Mouse (Mus musculus): ENCODE measurements around the gene Olfr521. TPM values are rescaled to one million over a fixed set of nuclear protein-coding genes. Genes with fewer than 3 reads are reported as not detected.
"Not testable (repeated sequence)": the region's sequence is repeated elsewhere in the genome, so short reads cannot be mapped to it uniquely, and the experiment has no call there.

Gene Olfr521
- not detected in 2 replicates for polyA plus RNA-seq (2014; fragmentation: Nextera tagmentation; extraction: Ambion mirVana)

GRCm38 (mm10) chr7:99763207-99763606, at the start of gene Olfr521:
Gene Olfr521, plus strand, starts transcription at chr7:99763507.
- Histone ChIP-seq H3K36me3 (ENCODE audit: control insufficient read depth, insufficient read depth, low read length) (no peaks in the 10 kb centered on the region), H3K4me1 (ENCODE audit: control insufficient read depth, insufficient read depth, low read length) (no peaks in the 10 kb centered on the region), H3K4me3 (ENCODE audit: low read depth, low read length) (no peak within 1 kb of the TSS), H3K9me3 (ENCODE audit: control insufficient read depth, low read depth, low read length) (peaks cover 18% of the 10 kb centered on the region), H3K4me2 (replicated peaks; ENCODE audit: low read depth, low read length) (no peak within 1 kb of the TSS), H3K9ac (replicated peaks; ENCODE audit: low read depth, low read length) (no peak within 1 kb of the TSS), H3K27ac (ENCODE audit: low read length) (no peak within 1 kb of the TSS), H3K27me3 (ENCODE audit: control insufficient read depth, insufficient read depth, low read length) (no peaks in the 10 kb centered on the region)
- 85% methylated on average over 2 of the region's 2 CpGs for WGBS
- no peak for ATAC-seq (ENCODE audit: insufficient number of reproducible peaks, insufficient read depth, low FRiP score, low read depth)

GRCm38 (mm10) chr7:99716536-99716935, 46.8 kb upstream of the Olfr521 start:
- Histone ChIP-seq H3K9ac (replicated peaks; ENCODE audit: low read depth, low read length) (no peak overlapping the region), H3K27ac (ENCODE audit: low read length) (no peak overlapping the region), H3K4me3 (ENCODE audit: low read depth, low read length) (no peak overlapping the region), H3K36me3 (ENCODE audit: control insufficient read depth, insufficient read depth, low read length) (no peaks in the 10 kb centered on the region), H3K9me3 (ENCODE audit: control insufficient read depth, low read depth, low read length) (no peaks in the 10 kb centered on the region), H3K27me3 (ENCODE audit: control insufficient read depth, insufficient read depth, low read length) (no peaks in the 10 kb centered on the region), H3K4me2 (replicated peaks; ENCODE audit: low read depth, low read length) (no peak overlapping the region), H3K4me1 (ENCODE audit: control insufficient read depth, insufficient read depth, low read length) (no peaks in the 10 kb centered on the region)
- 87% methylated on average over 2 of the region's 2 CpGs for WGBS
- ATAC-seq (ENCODE audit: insufficient number of reproducible peaks, insufficient read depth, low FRiP score, low read depth) = no peak

- H3K4me3 ChIP-seq (ENCODE audit: low read depth, low read length) = no peak within 1 kb of the TSS
- H3K4me1 ChIP-seq (ENCODE audit: control insufficient read depth, insufficient read depth, low read length) = no peaks in the 10 kb centered on the region
- no peaks in the 10 kb centered on the region for H3K27me3 ChIP-seq (ENCODE audit: control insufficient read depth, insufficient read depth, low read length)
- no peak for ATAC-seq (ENCODE audit: insufficient number of reproducible peaks, insufficient read depth, low FRiP score, low read depth)
- no peak within 1 kb of the TSS for H3K4me2 ChIP-seq (replicated peaks; ENCODE audit: low read depth, low read length)
- no peaks in the 10 kb centered on the region for H3K36me3 ChIP-seq (ENCODE audit: control insufficient read depth, insufficient read depth, low read length)
- H3K27ac ChIP-seq (ENCODE audit: low read length) = no peak within 1 kb of the TSS
- no peak within 1 kb of the TSS for H3K9ac ChIP-seq (replicated peaks; ENCODE audit: low read depth, low read length)
- H3K9me3 ChIP-seq (ENCODE audit: control insufficient read depth, low read depth, low read length) = no peaks in the 10 kb centered on the region
- 100% methylated on average over 2 of the region's 2 CpGs for WGBS
Observed at GRCm38 (mm10) chr7:99729973-99730372, 33.3 kb upstream of the Olfr521 start, which contains the start of gene Olfr520. Gene Olfr520, plus strand, starts transcription at chr7:99730273.

DNA sequence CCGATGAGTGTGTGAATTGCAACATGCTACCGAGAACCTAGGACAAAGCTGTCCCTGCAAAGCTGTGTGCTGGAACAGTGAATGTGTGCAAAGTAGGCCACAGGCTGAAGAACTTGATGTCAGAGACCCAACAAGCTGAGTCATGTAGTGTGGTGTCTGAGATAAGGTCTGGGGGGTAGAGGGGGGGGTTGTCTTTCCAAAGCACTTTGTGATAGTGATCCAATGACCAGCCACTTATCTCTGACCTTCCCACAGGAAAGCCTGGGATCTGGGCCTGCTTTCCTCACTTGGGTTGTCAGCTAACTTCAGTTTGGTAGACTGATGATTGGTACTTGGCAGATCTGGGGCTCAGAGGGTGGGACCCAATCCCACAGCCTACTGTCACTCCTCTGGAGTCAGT, 28.7 kb upstream of the Olfr521 start:
- ATAC-seq (ENCODE audit: insufficient number of reproducible peaks, insufficient read depth, low FRiP score, low read depth) = no peak
- Histone ChIP-seq H3K36me3 (ENCODE audit: control insufficient read depth, insufficient read depth, low read length) (no peaks in the 10 kb centered on the region), H3K4me1 (ENCODE audit: control insufficient read depth, insufficient read depth, low read length) (no peaks in the 10 kb centered on the region), H3K4me2 (replicated peaks; ENCODE audit: low read depth, low read length) (no peak overlapping the region), H3K9me3 (ENCODE audit: control insufficient read depth, low read depth, low read length) (no peaks in the 10 kb centered on the region), H3K27me3 (ENCODE audit: control insufficient read depth, insufficient read depth, low read length) (no peaks in the 10 kb centered on the region), H3K9ac (replicated peaks; ENCODE audit: low read depth, low read length) (no peak overlapping the region), H3K27ac (ENCODE audit: low read length) (no peak overlapping the region), H3K4me3 (ENCODE audit: low read depth, low read length) (no peak overlapping the region)
- 88% methylated on average over 2 of the region's 2 CpGs for WGBS

- not testable (repeated sequence) for H3K4me3 ChIP-seq (ENCODE audit: low read depth, low read length); H3K4me1 ChIP-seq (ENCODE audit: control insufficient read depth, insufficient read depth, low read length); H3K4me2 ChIP-seq (replicated peaks; ENCODE audit: low read depth, low read length); ATAC-seq (ENCODE audit: insufficient number of reproducible peaks, insufficient read depth, low FRiP score, low read depth); H3K9me3 ChIP-seq (ENCODE audit: control insufficient read depth, low read depth, low read length); H3K36me3 ChIP-seq (ENCODE audit: control insufficient read depth, insufficient read depth, low read length); H3K27me3 ChIP-seq (ENCODE audit: control insufficient read depth, insufficient read depth, low read length); H3K9ac ChIP-seq (replicated peaks; ENCODE audit: low read depth, low read length); H3K27ac ChIP-seq (ENCODE audit: low read length)
- 92% methylated on average over 9 of the region's 9 CpGs for WGBS
Observed at GRCm38 (mm10) chr7:99735491-99735890, 27.8 kb upstream of the Olfr521 start.

DNA sequence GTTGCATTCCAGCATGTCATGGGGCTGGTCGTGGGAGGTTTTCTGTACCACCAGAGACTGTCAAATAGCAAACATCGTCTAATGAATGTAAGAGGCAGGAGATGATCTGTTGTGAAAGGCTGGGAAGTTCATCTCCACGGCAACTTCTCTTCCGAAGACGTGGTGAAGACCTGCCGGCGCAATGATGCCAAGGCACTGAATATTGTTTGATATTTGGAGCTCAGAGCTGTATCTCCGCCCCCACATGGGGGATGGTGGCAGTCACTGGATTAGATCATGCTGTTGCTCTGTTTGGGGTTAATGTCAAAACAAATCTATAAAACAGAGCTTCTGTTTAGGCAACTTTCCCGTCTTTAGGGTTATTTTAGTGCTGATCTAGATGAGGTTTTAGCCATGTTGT, 24.0 kb upstream of the Olfr521 start:
- no peak overlapping the region for H3K4me3 ChIP-seq (ENCODE audit: low read depth, low read length)
- no peak for ATAC-seq (ENCODE audit: insufficient number of reproducible peaks, insufficient read depth, low FRiP score, low read depth)
- H3K9me3 ChIP-seq (ENCODE audit: control insufficient read depth, low read depth, low read length) = no peaks in the 10 kb centered on the region
- H3K4me2 ChIP-seq (replicated peaks; ENCODE audit: low read depth, low read length) = no peak overlapping the region
- H3K27me3 ChIP-seq (ENCODE audit: control insufficient read depth, insufficient read depth, low read length) = no peaks in the 10 kb centered on the region
- no peak overlapping the region for H3K27ac ChIP-seq (ENCODE audit: low read length)
- no peaks in the 10 kb centered on the region for H3K4me1 ChIP-seq (ENCODE audit: control insufficient read depth, insufficient read depth, low read length)
- H3K9ac ChIP-seq (replicated peaks; ENCODE audit: low read depth, low read length) = no peak overlapping the region
- 42% methylated on average over 9 of the region's 9 CpGs for WGBS
- no peaks in the 10 kb centered on the region for H3K36me3 ChIP-seq (ENCODE audit: control insufficient read depth, insufficient read depth, low read length)

DNA sequence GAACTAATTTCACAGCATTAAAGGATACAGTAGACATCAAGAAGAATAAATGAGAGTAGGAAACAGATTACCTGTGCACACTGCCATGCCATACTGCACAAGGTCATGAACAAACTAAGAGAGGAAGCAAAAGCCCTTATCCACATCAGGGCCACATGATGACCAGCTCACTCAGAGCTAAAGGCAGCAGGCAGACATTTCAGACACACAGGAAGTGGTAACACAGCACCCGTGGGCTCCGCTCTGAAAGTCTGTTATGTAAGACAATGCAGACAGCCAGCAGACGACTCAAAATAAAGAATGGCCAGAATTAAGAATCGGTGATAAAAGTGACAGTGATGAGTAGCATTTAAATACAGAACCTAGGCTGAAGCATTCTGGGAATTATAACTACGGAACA, 18.1 kb downstream of the Olfr521 start:
- Histone ChIP-seq H3K4me1 (ENCODE audit: control insufficient read depth, insufficient read depth, low read length) (no peaks in the 10 kb centered on the region), H3K9ac (replicated peaks; ENCODE audit: low read depth, low read length) (no peak overlapping the region), H3K4me2 (replicated peaks; ENCODE audit: low read depth, low read length) (no peak overlapping the region), H3K4me3 (ENCODE audit: low read depth, low read length) (no peak overlapping the region), H3K27ac (ENCODE audit: low read length) (no peak overlapping the region), H3K27me3 (ENCODE audit: control insufficient read depth, insufficient read depth, low read length) (no peaks in the 10 kb centered on the region), H3K36me3 (ENCODE audit: control insufficient read depth, insufficient read depth, low read length) (no peaks in the 10 kb centered on the region), H3K9me3 (ENCODE audit: control insufficient read depth, low read depth, low read length) (no peaks in the 10 kb centered on the region)
- 63% methylated on average over 5 of the region's 5 CpGs for WGBS
- no peak for ATAC-seq (ENCODE audit: insufficient number of reproducible peaks, insufficient read depth, low FRiP score, low read depth)

- 72% methylated on average over 2 of the region's 2 CpGs for WGBS
Observed at GRCm38 (mm10) chr7:99781916-99782315, 18.6 kb downstream of the Olfr521 start.

GRCm38 (mm10) chr7:99783421-99783820, 20.1 kb downstream of the Olfr521 start:
- Histone ChIP-seq H3K9ac (replicated peaks; ENCODE audit: low read depth, low read length) (no peak overlapping the region), H3K4me3 (ENCODE audit: low read depth, low read length) (no peak overlapping the region), H3K27me3 (ENCODE audit: control insufficient read depth, insufficient read depth, low read length) (no peaks in the 10 kb centered on the region), H3K9me3 (ENCODE audit: control insufficient read depth, low read depth, low read length) (no peaks in the 10 kb centered on the region), H3K27ac (ENCODE audit: low read length) (no peak overlapping the region), H3K4me2 (replicated peaks; ENCODE audit: low read depth, low read length) (no peak overlapping the region), H3K36me3 (ENCODE audit: control insufficient read depth, insufficient read depth, low read length) (no peaks in the 10 kb centered on the region), H3K4me1 (ENCODE audit: control insufficient read depth, insufficient read depth, low read length) (peaks cover 6% of the 10 kb centered on the region)
- no peak for ATAC-seq (ENCODE audit: insufficient number of reproducible peaks, insufficient read depth, low FRiP score, low read depth)
- WGBS = 88% methylated on average over 7 of the region's 7 CpGs

More at GRCm38 (mm10) chr7:99781916-99782315, 18.6 kb downstream of the Olfr521 start:
- Histone ChIP-seq H3K36me3 (ENCODE audit: control insufficient read depth, insufficient read depth, low read length) (no peaks in the 10 kb centered on the region), H3K27me3 (ENCODE audit: control insufficient read depth, insufficient read depth, low read length) (no peaks in the 10 kb centered on the region), H3K9me3 (ENCODE audit: control insufficient read depth, low read depth, low read length) (no peaks in the 10 kb centered on the region), H3K9ac (replicated peaks; ENCODE audit: low read depth, low read length) (no peak overlapping the region), H3K4me2 (replicated peaks; ENCODE audit: low read depth, low read length) (no peak overlapping the region), H3K4me1 (ENCODE audit: control insufficient read depth, insufficient read depth, low read length) (no peaks in the 10 kb centered on the region), H3K27ac (ENCODE audit: low read length) (no peak overlapping the region), H3K4me3 (ENCODE audit: low read depth, low read length) (no peak overlapping the region)
- no peak for ATAC-seq (ENCODE audit: insufficient number of reproducible peaks, insufficient read depth, low FRiP score, low read depth)
